Comparison of ENCODE assay signal across 8 mouse cellular contexts in genomic region chr6:125379781-125380180, GRCm38 (mm10). TPM values are rescaled to one million over a fixed set of nuclear protein-coding genes. Genes with fewer than 3 reads are reported as not detected.
A peak's percentile ranks its signal among the peaks of the same experiment; 100 is the strongest.
DNase-seq lines count a peak whose midpoint lies in the region; ATAC-seq lines count a peak whose summit lies in the region.

No protein-coding gene starts in this region.

- peak overlapping the region; percentile 68 for H3K4me2 ChIP-seq in heart, embryonic 15.5 days
- H3K4me2 ChIP-seq in embryonic facial prominence, embryonic 14.5 days (ENCODE audit: low read depth, low read length), result peak overlapping the region; percentile 74
- peak overlapping the region; percentile 93 for H3K4me2 ChIP-seq in kidney, embryonic 15.5 days
- peak overlapping the region; percentile 59 for H3K4me2 ChIP-seq in midbrain, embryonic 14.5 days (ENCODE audit: low read length)

- 0 out of 2 replicates have a peak overlapping the region, but pooled peaks have one; percentile 16 for H3K9ac ChIP-seq in heart, embryonic 15.5 days
- H3K9ac ChIP-seq in embryonic facial prominence, embryonic 14.5 days (ENCODE audit: low read depth, low read length), result peak overlapping the region; percentile 55
- H3K9ac ChIP-seq in kidney, embryonic 15.5 days, result peak overlapping the region; percentile 54; the same call in 1 of the 2 replicates
- H3K9ac ChIP-seq in midbrain, embryonic 14.5 days (replicated peaks; ENCODE audit: low read length), result no peak overlapping the region

- H3K27me3 ChIP-seq in heart, embryonic 15.5 days, result peaks cover 81% of the 10 kb centered on the region
- peaks cover 50% of the 10 kb centered on the region for H3K27me3 ChIP-seq in embryonic facial prominence, embryonic 14.5 days (replicated peaks; ENCODE audit: control insufficient read depth, insufficient read depth, low read length)
- H3K27me3 ChIP-seq in kidney, embryonic 15.5 days, result peaks cover 40% of the 10 kb centered on the region
- peaks cover 34% of the 10 kb centered on the region for H3K27me3 ChIP-seq in midbrain, embryonic 14.5 days (ENCODE audit: control insufficient read depth, insufficient read depth, low read length)

- no peaks in the 10 kb centered on the region for H3K36me3 ChIP-seq in heart, embryonic 15.5 days
- H3K36me3 ChIP-seq in embryonic facial prominence, embryonic 14.5 days (ENCODE audit: control insufficient read depth, insufficient read depth, low read length), result no peaks in the 10 kb centered on the region
- no peaks in the 10 kb centered on the region for H3K36me3 ChIP-seq in kidney, embryonic 15.5 days
- no peaks in the 10 kb centered on the region for H3K36me3 ChIP-seq in midbrain, embryonic 14.5 days (ENCODE audit: control insufficient read depth, insufficient read depth, low read length)

- ATAC-seq in heart, embryonic 15.5 days (replicated peaks; ENCODE audit: insufficient number of reproducible peaks, insufficient read depth, low FRiP score, low read depth), result no peak
- ATAC-seq in embryonic facial prominence, embryonic 14.5 days (ENCODE audit: low read depth), result no peak
- ATAC-seq in kidney, embryonic 15.5 days (replicated peaks; ENCODE audit: low FRiP score), result peak; percentile 16; the same call in 1 of the 2 replicates
- ATAC-seq in midbrain, embryonic 14.5 days (ENCODE audit: low FRiP score, low TSS enrichment), result no peak
- no peak for ATAC-seq in megakaryocyte progenitor cell, adult 5-6 weeks (replicated peaks; ENCODE audit: poor library complexity)

- peaks cover 31% of the 10 kb centered on the region for H3K4me1 ChIP-seq in heart, embryonic 15.5 days (replicated peaks)
- H3K4me1 ChIP-seq in embryonic facial prominence, embryonic 14.5 days (ENCODE audit: control insufficient read depth, insufficient read depth, low read length), result peaks cover 20% of the 10 kb centered on the region
- peaks cover 46% of the 10 kb centered on the region for H3K4me1 ChIP-seq in kidney, embryonic 15.5 days
- peaks cover 5% of the 10 kb centered on the region; the same call in 1 of the 2 replicates for H3K4me1 ChIP-seq in midbrain, embryonic 14.5 days (ENCODE audit: control insufficient read depth, insufficient read depth, low read length)

- H3K27ac ChIP-seq in heart, embryonic 15.5 days, result no peak overlapping the region
- no peak overlapping the region for H3K27ac ChIP-seq in embryonic facial prominence, embryonic 14.5 days (replicated peaks; ENCODE audit: low read depth, low read length)
- H3K27ac ChIP-seq in kidney, embryonic 15.5 days, result 0 out of 2 replicates have a peak overlapping the region, but pooled peaks have one; percentile 33
- H3K27ac ChIP-seq in midbrain, embryonic 14.5 days (replicated peaks; ENCODE audit: low read depth, low read length), result no peak overlapping the region

- DNase-seq in heart, postnatal 10 days, result no peak
- DNase-seq in embryonic facial prominence, embryonic 14.5 days (ENCODE audit: low spot score), result no peak
- no peak for DNase-seq in midbrain, embryonic 14.5 days
- DNase-seq in embryo, embryonic 10 days (ENCODE audit: low spot score), result no peak
- no peak for DNase-seq in left cerebral cortex, adult 8-10 months (ENCODE audit: low spot score in 2 of 2)

- H3K4me3 ChIP-seq in heart, embryonic 15.5 days, result peak overlapping the region; percentile 41
- peak overlapping the region; percentile 44 for H3K4me3 ChIP-seq in embryonic facial prominence, embryonic 14.5 days (ENCODE audit: low read depth, low read length)
- H3K4me3 ChIP-seq in kidney, embryonic 15.5 days (replicated peaks), result peak overlapping the region; percentile 53
- H3K4me3 ChIP-seq in midbrain, embryonic 14.5 days (replicated peaks; ENCODE audit: low read depth, low read length), result peak overlapping the region; percentile 31; the same call in 1 of the 2 replicates

- intact Hi-C loops in heart, postnatal 10 days (cut with DNase I), result no loop called here

- 8% methylated on average over 9 of the region's 9 CpGs for WGBS in heart, embryonic 15.5 days
- WGBS in embryonic facial prominence, embryonic 14.5 days, result 4% methylated on average over 9 of the region's 9 CpGs
- WGBS in kidney, embryonic 15.5 days, result 4% methylated on average over 9 of the region's 9 CpGs
- WGBS in midbrain, embryonic 14.5 days, result 4% methylated on average over 9 of the region's 9 CpGs

- no peaks in the 10 kb centered on the region for H3K9me3 ChIP-seq in heart, embryonic 15.5 days (replicated peaks)
- H3K9me3 ChIP-seq in embryonic facial prominence, embryonic 14.5 days (ENCODE audit: control insufficient read depth, low read length), result no peaks in the 10 kb centered on the region
- no peaks in the 10 kb centered on the region for H3K9me3 ChIP-seq in kidney, embryonic 15.5 days (replicated peaks)
- no peaks in the 10 kb centered on the region for H3K9me3 ChIP-seq in midbrain, embryonic 14.5 days (ENCODE audit: control insufficient read depth, low read length)

RNA-seq across cellular contexts. Expression of gene Plekhg6, which starts 0.8 kb away (rescaled TPM):
- 0.05 and 0.37 TPM in 2 replicates for polyA plus RNA-seq in heart, embryonic 15.5 days (2015; fragmentation: Nextera tagmentation; extraction: Ambion mirVana)
- not detected for total RNA-seq in heart, postnatal 10 days (2021)
- polyA plus RNA-seq in embryonic facial prominence, embryonic 14.5 days (2014; fragmentation: Nextera tagmentation; extraction: Ambion mirVana), result 1.0 and 1.4 TPM in 2 replicates
- 4.7 and 4.9 TPM in 2 replicates for polyA plus RNA-seq in kidney, embryonic 15.5 days (2015; fragmentation: Nextera tagmentation; extraction: Ambion mirVana)
- polyA plus RNA-seq in midbrain, embryonic 14.5 days (2014; fragmentation: Nextera tagmentation; extraction: Ambion mirVana), result 0.08 TPM in 1 of 2 replicates, not detected in the other
- total RNA-seq in megakaryocyte progenitor cell, adult 5-6 weeks (2015), result not detected in 2 replicates
- total RNA-seq in megakaryocyte progenitor cell, adult 5-6 weeks (2017), result not detected in 2 replicates
- total RNA-seq in left cerebral cortex, adult 8-10 months (2022), result under 1 TPM; 0.28 to 0.71 (median 0.40) TPM

RNA-seq across cellular contexts. Expression of gene Tnfrsf1a, which starts 30.6 kb away (rescaled TPM):
- 42.8 and 56.4 TPM in 2 replicates for polyA plus RNA-seq in heart, embryonic 15.5 days (2015; fragmentation: Nextera tagmentation; extraction: Ambion mirVana)
- total RNA-seq in heart, postnatal 10 days (2021), result 10 to 100 TPM; 73.7 to 77.8 TPM
- polyA plus RNA-seq in embryonic facial prominence, embryonic 14.5 days (2014; fragmentation: Nextera tagmentation; extraction: Ambion mirVana), result 81.8 and 82.6 TPM in 2 replicates
- 73.2 and 83.3 TPM in 2 replicates for polyA plus RNA-seq in kidney, embryonic 15.5 days (2015; fragmentation: Nextera tagmentation; extraction: Ambion mirVana)
- polyA plus RNA-seq in midbrain, embryonic 14.5 days (2014; fragmentation: Nextera tagmentation; extraction: Ambion mirVana), result 6.8 and 13.4 TPM in 2 replicates
- 56.9 and 61.8 TPM in 2 replicates for total RNA-seq in megakaryocyte progenitor cell, adult 5-6 weeks (2015)
- total RNA-seq in megakaryocyte progenitor cell, adult 5-6 weeks (2017), result 56.6 and 57.1 TPM in 2 replicates
- 10 to 100 TPM; 12.8 to 23.2 (median 16.7) TPM for total RNA-seq in left cerebral cortex, adult 8-10 months (2022)

RNA-seq across cellular contexts. Expression of gene Scnn1a, which starts 59.3 kb away (rescaled TPM):
- polyA plus RNA-seq in heart, embryonic 15.5 days (2015; fragmentation: Nextera tagmentation; extraction: Ambion mirVana), result 0.81 and 2.8 TPM in 2 replicates
- under 1 TPM; 0.97 to 0.98 TPM for total RNA-seq in heart, postnatal 10 days (2021)
- polyA plus RNA-seq in embryonic facial prominence, embryonic 14.5 days (2014; fragmentation: Nextera tagmentation; extraction: Ambion mirVana), result 1.5 and 3.2 TPM in 2 replicates
- 4.4 and 4.8 TPM in 2 replicates for polyA plus RNA-seq in kidney, embryonic 15.5 days (2015; fragmentation: Nextera tagmentation; extraction: Ambion mirVana)
- 0.51 and 0.76 TPM in 2 replicates for polyA plus RNA-seq in midbrain, embryonic 14.5 days (2014; fragmentation: Nextera tagmentation; extraction: Ambion mirVana)
- 21.8 and 22.9 TPM in 2 replicates for total RNA-seq in megakaryocyte progenitor cell, adult 5-6 weeks (2015)
- total RNA-seq in megakaryocyte progenitor cell, adult 5-6 weeks (2017), result 0.75 and 1.7 TPM in 2 replicates
- 1 to 10 TPM; 2.6 to 3.7 (median 3.1) TPM for total RNA-seq in left cerebral cortex, adult 8-10 months (2022)
